Mouse (Mus musculus) embryonic fibroblast, embryonic 13.5 days (primary cell): ENCODE data around the gene Olfr1469. TPM values are rescaled to one million over a fixed set of nuclear protein-coding genes. Genes with fewer than 3 reads are reported as not detected.
"Not testable (repeated sequence)": the region's sequence is repeated elsewhere in the genome, so short reads cannot be mapped to it uniquely, and the experiment has no call there.

Source experiments
- H3K27ac ChIP-seq: 2 replicates; pipeline ENCODE4 v1.5.1; 2012; ENCODE audit warnings: low read length, control low read depth, inconsistent platforms; ENCODE audit not compliant: insufficient read depth
- H3K4me1 ChIP-seq: 2 replicates; pipeline ENCODE4 v1.6.1; 2011; ENCODE audit warnings: low read length; ENCODE audit not compliant: control insufficient read depth, insufficient read depth
- H3K4me3 ChIP-seq: 2 replicates; pipeline ENCODE4 v1.5.1; 2011; ENCODE audit warnings: mild to moderate bottlenecking, control low read depth, low read length; ENCODE audit not compliant: insufficient read depth
- CTCF ChIP-seq: IDR thresholded peaks from 2 replicates; pipeline ENCODE4 v1.5.1; 2011; ENCODE audit warnings: mild to moderate bottlenecking, control low read depth, low read length, moderate library complexity, borderline replicate concordance; ENCODE audit not compliant: insufficient read depth
- POLR2A ChIP-seq: IDR thresholded peaks from 2 replicates; pipeline ENCODE4 v1.6.1; 2011; ENCODE audit warnings: low read depth, mild to moderate bottlenecking, control low read depth, low read length, moderate library complexity
- polyA plus RNA-seq: library from polyadenylated mRNA; stranded (reverse); fragments of >200 nt; gene quantifications from 2 replicates; pipeline ENCODE4 v1.2.4, GENCODE M21; 2011; ENCODE audit warnings: low read depth; ENCODE audit not compliant: missing spikeins, insufficient read length

The Olfr1469 gene
- not detected in 2 replicates for polyA plus RNA-seq

DNA sequence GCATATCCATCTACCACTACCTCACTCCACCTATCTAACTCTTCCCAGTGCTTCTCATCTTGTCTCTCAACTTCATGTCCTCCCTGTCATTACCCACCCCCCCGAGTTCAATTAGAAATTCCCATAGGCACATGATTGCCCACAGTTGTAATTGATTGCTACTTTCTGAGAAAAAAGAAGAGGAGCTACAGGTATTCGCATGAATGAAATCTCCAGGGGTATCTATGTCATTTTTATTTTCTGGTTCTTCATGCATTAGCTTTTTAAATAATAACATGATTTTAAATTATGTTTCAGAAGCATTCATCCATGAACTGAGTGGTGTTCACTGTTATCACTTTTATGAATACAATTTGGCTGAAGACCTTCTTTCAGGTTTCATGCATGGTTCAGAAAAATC is at the start of gene Olfr1469:
Olfr1469 (plus strand) TSS at position 301 of the 400 bp plus-strand sequence.
- Histone ChIP-seq H3K4me3 (no peak within 1 kb of the TSS), H3K4me1 (no peaks in the 10 kb centered on the region), H3K27ac (no peak within 1 kb of the TSS)
- TF ChIP-seq CTCF (no peak), POLR2A (no peak)

- no peak within 1 kb of the TSS for H3K4me3 ChIP-seq
- H3K27ac ChIP-seq = no peak within 1 kb of the TSS
- H3K4me1 ChIP-seq = no peaks in the 10 kb centered on the region
- no peak for TF ChIP-seq POLR2A
- TF ChIP-seq CTCF = no peak
Measured at GRCm38 (mm10) chr19:13361936-13362335, 45.7 kb upstream of the Olfr1469 start, which contains the start of gene Olfr1467. TSS of gene Olfr1467 (plus strand) at chr19:13362236.

DNA sequence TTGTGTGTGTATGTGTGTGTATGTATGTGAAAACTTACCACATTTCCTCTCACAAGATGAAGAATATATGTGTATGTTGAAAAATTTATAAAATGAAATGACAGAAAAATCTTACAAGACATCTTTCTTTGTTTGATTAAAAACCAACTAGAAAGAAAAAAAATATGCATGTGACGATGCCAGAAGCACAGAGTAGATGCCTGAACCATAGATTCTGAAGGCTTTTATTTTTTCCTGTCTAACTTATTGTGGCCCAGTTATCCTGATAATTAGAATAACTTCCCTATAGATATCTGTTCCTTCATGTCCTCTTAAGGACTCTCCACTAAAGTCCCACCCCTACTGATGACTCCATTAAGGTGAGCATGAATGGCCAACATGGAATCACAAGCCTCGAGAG is 35.5 kb downstream of the Olfr1469 start, which contains the start of gene Olfr1471:
Olfr1471 (plus strand) TSS at position 301 of the 400 bp plus-strand sequence.
- not testable (repeated sequence) for H3K27ac ChIP-seq, H3K4me3 ChIP-seq, H3K4me1 ChIP-seq

DNA sequence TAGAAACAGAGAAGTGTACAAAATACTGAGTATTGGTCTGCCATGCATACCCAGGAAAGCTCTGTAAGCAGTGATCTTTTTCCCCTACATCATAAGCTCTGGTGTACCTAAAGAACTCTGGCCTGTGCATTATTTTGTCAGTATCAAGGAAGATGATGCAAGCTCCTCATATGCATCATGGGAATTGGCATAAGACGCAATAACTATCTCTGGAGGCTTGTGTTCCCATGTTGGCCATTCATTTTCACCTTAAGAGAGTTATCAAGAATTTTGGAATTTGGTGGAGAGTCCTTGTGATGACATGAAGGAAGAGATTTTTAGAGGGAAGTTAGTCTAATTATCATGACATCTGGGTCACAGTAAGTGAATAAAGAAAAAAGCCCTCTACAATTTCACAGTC is 48.3 kb downstream of the Olfr1469 start, which contains the start of gene Olfr1472:
Olfr1472 (minus strand) TSS at position 101 of the 400 bp plus-strand sequence.
- Histone ChIP-seq H3K4me3 (no peak within 1 kb of the TSS), H3K4me1 (no peaks in the 10 kb centered on the region), H3K27ac (no peak within 1 kb of the TSS)
- TF ChIP-seq CTCF = no peak
- no peak for TF ChIP-seq POLR2A

Other genes with a start within 250 kb of the Olfr1469 start
- not detected in 2 replicates for gene Olfr1461, start 244.8 kb upstream of the Olfr1469 start, polyA plus RNA-seq
- not detected in 2 replicates for gene Olfr1462, start 222.1 kb upstream of the Olfr1469 start, polyA plus RNA-seq
- gene Olfr1463, start 176.5 kb upstream of the Olfr1469 start, polyA plus RNA-seq = not detected in 2 replicates
- not detected in 2 replicates for gene Olfr1465, start 92.3 kb upstream of the Olfr1469 start, polyA plus RNA-seq
- not detected in 2 replicates for gene Olfr1466, start 69.0 kb upstream of the Olfr1469 start, polyA plus RNA-seq
- gene Olfr1467, start 45.6 kb upstream of the Olfr1469 start, polyA plus RNA-seq = not detected in 2 replicates
- gene Olfr1471, start 35.6 kb downstream of the Olfr1469 start, polyA plus RNA-seq = not detected in 2 replicates
- not detected in 2 replicates for gene Olfr1472, start 48.2 kb downstream of the Olfr1469 start, polyA plus RNA-seq
- gene Olfr1474, start 61.7 kb downstream of the Olfr1469 start, polyA plus RNA-seq = not detected in 2 replicates
- gene Olfr1475, start 72.3 kb downstream of the Olfr1469 start, polyA plus RNA-seq = not detected in 2 replicates
- not detected in 2 replicates for gene Olfr1477, start 92.7 kb downstream of the Olfr1469 start, polyA plus RNA-seq
- gene Olfr1480, start 120.1 kb downstream of the Olfr1469 start, polyA plus RNA-seq = not detected in 2 replicates
- not detected in 2 replicates for gene Olfr1484, start 175.7 kb downstream of the Olfr1469 start, polyA plus RNA-seq
- gene Olfr1487, start 209.5 kb downstream of the Olfr1469 start, polyA plus RNA-seq = not detected in 2 replicates
- not detected in 2 replicates for gene Olfr1489, start 223.8 kb downstream of the Olfr1469 start, polyA plus RNA-seq
- not detected in 2 replicates for gene Olfr1490, start 243.2 kb downstream of the Olfr1469 start, polyA plus RNA-seq